In the genomic region with DNA sequence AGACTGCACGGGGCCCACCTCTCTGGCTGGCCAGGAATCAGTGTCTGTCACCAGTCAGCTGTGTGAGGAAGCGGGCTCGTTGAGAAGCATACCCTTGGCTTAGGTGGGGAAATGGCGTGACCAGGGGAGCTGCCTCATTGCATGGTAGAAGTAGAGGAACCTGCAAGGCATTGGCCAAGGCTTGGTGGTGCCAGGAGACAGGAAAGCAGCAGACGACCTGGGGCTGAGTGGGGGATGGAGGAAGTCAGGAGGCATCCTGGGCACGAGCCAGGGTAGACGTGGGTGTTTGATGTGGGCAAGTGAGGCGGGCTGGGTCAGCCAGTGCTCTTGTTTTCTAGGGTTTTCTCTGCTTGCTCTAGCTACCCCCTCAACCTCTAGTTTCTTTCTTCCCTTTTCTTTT, we compare ENCODE assay signal across 10 mouse cellular contexts. TPM values are rescaled to one million over a fixed set of nuclear protein-coding genes. Genes with fewer than 3 reads are reported as not detected.
DNase-seq lines count a peak whose midpoint lies in the region; ATAC-seq and TF ChIP-seq lines count a peak whose summit lies in the region.
"Had no signal": no experiment of that assay in that cellular context is flagged by ENCODE, and none has a peak within 500 bp of the region (broad histone marks: within the 10 kb centered on the region; RNA-seq: fewer than 3 reads in every experiment).

No protein-coding gene starts in this region.

- no peak for TF ChIP-seq POLR2A in kidney, adult 2 months (IDR thresholded peaks at IDR 0.05; ENCODE audit: low read depth, low read length)

- TF ChIP-seq CTCF in G1E (IDR thresholded peaks at IDR 0.05; ENCODE audit: low read depth, low read length), result no peak
- TF ChIP-seq CTCF in kidney, adult 2 months (conservative IDR thresholded peaks at IDR 0.05; ENCODE audit: insufficient read depth, insufficient read length, low read depth, low read length), result no peak

- H3K4me2 ChIP-seq in heart, embryonic 16.5 days (ENCODE audit: low read depth, low read length), result peak overlapping the region; percentile 22; the same call in 1 of the 2 replicates

- intact Hi-C loops in heart, postnatal 10 days (cut with DNase I), result no loop called here

- WGBS in heart, embryonic 16.5 days, result 34% methylated on average over 8 of the region's 8 CpGs
- 60% methylated on average over 8 of the region's 8 CpGs for WGBS in kidney, adult 2 months

- H3K4me3 ChIP-seq in heart, embryonic 16.5 days (ENCODE audit: low read length), result no peak overlapping the region
- peak overlapping the region; percentile 63; the same call in 1 of the 2 replicates for H3K4me3 ChIP-seq in G1E (ENCODE audit: low read depth, low read length)
- no peak overlapping the region for H3K4me3 ChIP-seq in kidney, adult 2 months (ENCODE audit: insufficient read depth, low read depth, low read length)
- H3K4me3 ChIP-seq: megakaryocyte, embryonic 14.5 days had no signal

- H3K4me1 ChIP-seq in heart, embryonic 16.5 days (ENCODE audit: control insufficient read depth, insufficient read depth, low read length), result peaks cover 86% of the 10 kb centered on the region
- H3K4me1 ChIP-seq in G1E (ENCODE audit: insufficient read depth, low read depth, low read length), result peaks cover 94% of the 10 kb centered on the region
- H3K4me1 ChIP-seq in kidney, adult 2 months (ENCODE audit: control insufficient read depth, insufficient read depth, low read length), result 0 out of 2 replicates have a peak, but pooled peaks cover 2% of the 10 kb centered on the region

- H3K36me3 ChIP-seq in heart, embryonic 16.5 days (ENCODE audit: control insufficient read depth, insufficient read depth), result no peaks in the 10 kb centered on the region
- peaks cover 41% of the 10 kb centered on the region for H3K36me3 ChIP-seq in G1E (replicated peaks)
- H3K36me3 ChIP-seq in kidney, adult 2 months (ENCODE audit: control insufficient read depth, insufficient read depth, low read length), result no peaks in the 10 kb centered on the region

- ATAC-seq in heart, embryonic 16.5 days (replicated peaks; ENCODE audit: extremely low read depth, insufficient read depth, low FRiP score), result no peak
- no peak for ATAC-seq in G1E (ENCODE audit: extremely low read depth, insufficient number of reproducible peaks, low FRiP score, poor library complexity, severe bottlenecking)
- ATAC-seq in megakaryocyte, adult 5-6 weeks (ENCODE audit: poor library complexity, severe bottlenecking), result peak; percentile 51

- no peaks in the 10 kb centered on the region for H3K9me3 ChIP-seq in heart, embryonic 16.5 days (replicated peaks; ENCODE audit: control insufficient read depth, low read length)
- no peaks in the 10 kb centered on the region for H3K9me3 ChIP-seq in G1E (replicated peaks)
- H3K9me3 ChIP-seq: megakaryocyte, embryonic 14.5 days had no signal

- H3K27me3 ChIP-seq in heart, embryonic 16.5 days (ENCODE audit: control insufficient read depth, insufficient read depth, low read length), result no peaks in the 10 kb centered on the region
- no peaks in the 10 kb centered on the region for H3K27me3 ChIP-seq in G1E (ENCODE audit: insufficient read depth, low read length)
- no peaks in the 10 kb centered on the region for H3K27me3 ChIP-seq in kidney, adult 2 months (replicated peaks; ENCODE audit: control insufficient read depth, insufficient read depth, low read length)

- H3K27ac ChIP-seq in heart, embryonic 16.5 days (ENCODE audit: low read length), result 0 out of 2 replicates have a peak overlapping the region, but pooled peaks have one; percentile 25
- no peak overlapping the region for H3K27ac ChIP-seq in kidney, adult 2 months (ENCODE audit: insufficient read depth, low read depth, low read length)

- no peak for DNase-seq in heart, postnatal 10 days
- DNase-seq in B cell, adult 2 months, result peak; percentile 2 to 4
- DNase-seq in G1E (ENCODE audit: low spot score), result peak; percentile 43
- no peak for DNase-seq in right cerebral cortex, postnatal 14 days
- no peak for DNase-seq in kidney, adult 2 months
- DNase-seq in urinary bladder, postnatal 10 days (ENCODE audit: low spot score), result no peak
- DNase-seq: kidney, adult 18-20 months had no signal

- no peak overlapping the region for H3K9ac ChIP-seq in heart, embryonic 16.5 days (ENCODE audit: low read length)

RNA-seq across cellular contexts. Expression of a gene that starts 30.7 kb away (rescaled TPM):
- polyA plus RNA-seq in heart, embryonic 16.5 days (2015; fragmentation: Nextera tagmentation; extraction: Ambion mirVana), result 36.2 and 38.1 TPM in 2 replicates
- 10 to 100 TPM; 21.6 to 24.9 TPM for total RNA-seq in heart, postnatal 10 days (2021)
- total RNA-seq in G1E (2014; fragmentation: Nextera tagmentation), result 29.4 and 33.0 TPM in 2 replicates
- 16.1 and 19.1 TPM in 2 replicates for total RNA-seq in G1E (2017)
- polyA plus RNA-seq in G1E (2012), result 9.4 and 14.6 TPM in 2 replicates
- 0.11 TPM in 1 of 2 replicates, not detected in the other for total RNA-seq in megakaryocyte, adult 5-6 weeks (2015)
- 0.40 and 0.57 TPM in 2 replicates for total RNA-seq in megakaryocyte, adult 5-6 weeks (2017)
- 2.6 and 2.9 TPM in 2 replicates for polyA plus RNA-seq in kidney, adult 2 months (2012; rRNA removed)

Comparison
In these comparisons a context has a peak if more than half of its experiments do, and no peak if none do; other contexts are left out.
1. DNase-seq: peak in B cell, adult 2 months (2 of 2) and G1E (single experiment); none in heart, postnatal 10 days (0 of 2), right cerebral cortex, postnatal 14 days (single experiment), kidney, adult 2 months (single experiment) and urinary bladder, postnatal 10 days (single experiment).
2. RNA of a gene that starts 30.7 kb away (total RNA-seq): 16.1 to 33.0 TPM in G1E and 21.6 to 24.9 TPM in heart, postnatal 10 days; 0.11 to 0.57 TPM in megakaryocyte, adult 5-6 weeks; every median in the first group is over 10 times any median in the second.